Mouse (Mus musculus) lung, adult 2 months (tissue): Measurements from ENCODE around the gene Gm7954. TPM values are rescaled to one million over a fixed set of nuclear protein-coding genes. Genes with fewer than 3 reads are reported as not detected.
"Not testable (repeated sequence)": the region's sequence is repeated elsewhere in the genome, so short reads cannot be mapped to it uniquely, and the experiment has no call there.

Experiments
- DNase-seq: peaks from one replicate; pipeline ENCODE4 v3.0.0; 2022
- H3K4me1 ChIP-seq: fragments of 200-500 bp; 2 replicates; pipeline ENCODE4 v1.6.1; 2011; ENCODE audit warnings: low read length; ENCODE audit not compliant: control insufficient read depth, insufficient read depth
- H3K4me3 ChIP-seq: fragments of 200-500 bp; replicated peaks from 2 replicates; pipeline ENCODE3; 2011; ENCODE audit warnings: low read depth, mild to moderate bottlenecking, control low read depth, low read length; ENCODE audit errors: extremely low read depth
- WGBS: fragments of 180-500 bp; shearing (Covaris S2); methylation state at CpG from one replicate; pipeline ENCODE4 v1.1.7; 2018; 5-methylcytosine and 5-hydroxymethylcytosine counted together
- polyA plus RNA-seq: library from polyadenylated mRNA; depleted of rRNA; stranded (reverse); fragments of >200 nt; gene quantifications from 2 replicates; pipeline ENCODE4 v1.2.3, GENCODE M21; 2012; rRNA removed

Gene Gm7954
- polyA plus RNA-seq, result not detected in 2 replicates

GRCm38 (mm10) chr14:41453418-41453817 lies at the start of gene Gm7954:
Gm7954 (minus strand) TSS chr14:41453518.
- WGBS, result no CpG with 5 or more reads among the region's 2 CpGs
- DNase-seq, H3K4me1 ChIP-seq, H3K4me3 ChIP-seq: not testable (repeated sequence)

- H3K4me1 ChIP-seq, DNase-seq, H3K4me3 ChIP-seq: not testable (repeated sequence)
Measured at GRCm38 (mm10) chr14:41489385-41489784, 36.1 kb upstream of the Gm7954 start, which contains the start of gene Gm3486. Gm3486 (minus strand) TSS chr14:41489485.

DNA sequence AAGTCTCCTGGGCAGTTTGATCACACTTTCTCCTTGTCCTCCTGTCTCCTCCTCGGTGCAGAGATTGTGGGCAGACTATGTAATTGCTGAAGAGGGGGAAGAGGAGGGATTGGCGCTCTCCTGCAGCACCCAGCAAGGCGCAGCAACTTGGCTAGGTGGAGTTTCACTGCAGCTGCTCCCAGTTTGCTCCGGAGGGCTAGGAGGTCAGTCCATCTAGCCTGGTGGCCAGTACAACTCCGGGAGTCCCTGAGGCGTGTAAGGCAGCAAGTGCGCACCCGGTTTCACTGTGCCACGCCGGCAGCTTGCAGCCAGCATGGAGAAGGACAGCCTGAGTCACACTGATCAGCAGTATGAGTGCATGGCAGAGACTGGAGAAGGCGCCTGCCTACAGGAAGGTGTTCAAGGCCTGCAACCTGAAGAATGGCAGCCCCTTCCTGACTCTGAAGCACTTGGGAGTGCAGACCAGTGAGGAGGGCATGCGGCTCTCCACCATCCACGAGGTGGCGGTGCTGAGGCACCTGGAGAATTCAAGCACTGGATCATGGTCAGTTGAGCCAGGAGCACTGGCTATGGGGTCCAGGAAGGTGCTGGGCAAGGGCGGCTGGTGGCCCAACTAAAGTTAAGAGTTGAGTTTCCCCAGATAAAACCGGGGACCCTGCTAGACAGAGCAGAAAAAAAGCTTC lies 27.8 kb downstream of the Gm7954 start:
- 10% methylated on average over 14 of the region's 16 CpGs for WGBS
- not testable (repeated sequence) for DNase-seq, H3K4me3 ChIP-seq, H3K4me1 ChIP-seq

- not testable (repeated sequence) for H3K4me1 ChIP-seq, DNase-seq, H3K4me3 ChIP-seq
- WGBS, result 20% methylated on average over 14 of the region's 14 CpGs
Measured at GRCm38 (mm10) chr14:41424694-41425093, 28.6 kb downstream of the Gm7954 start.

- 80% methylated on average over 1 of the region's 2 CpGs for WGBS
Measured at GRCm38 (mm10) chr14:41408181-41408580, 45.1 kb downstream of the Gm7954 start, which contains the start of gene Gm6482. Gm6482 (minus strand) TSS chr14:41408281.

More at GRCm38 (mm10) chr14:41408181-41408580, 45.1 kb downstream of the Gm7954 start, which contains the start of gene Gm6482:
- H3K4me1 ChIP-seq, DNase-seq, H3K4me3 ChIP-seq: not testable (repeated sequence)

Other genes with a start within 250 kb of the Gm7954 start
- gene Gm2832, start 174.7 kb downstream of the Gm7954 start, polyA plus RNA-seq, result not detected in 2 replicates
- not detected in 2 replicates for gene Gm5798, start 104.9 kb downstream of the Gm7954 start, polyA plus RNA-seq
- not detected in 2 replicates for gene Gm7945, start 67.1 kb downstream of the Gm7954 start, polyA plus RNA-seq
- gene Gm6482, start 45.2 kb downstream of the Gm7954 start, polyA plus RNA-seq, result not detected in 2 replicates
- gene Gm3486, start 36.0 kb upstream of the Gm7954 start, polyA plus RNA-seq, result not detected in 2 replicates
- not detected in 2 replicates for gene Gm7970, start 102.1 kb upstream of the Gm7954 start, polyA plus RNA-seq
- not detected in 2 replicates for gene 1700049E17Rik2, start 119.7 kb upstream of the Gm7954 start, polyA plus RNA-seq
- not detected in 2 replicates for gene Gm3072, start 171.1 kb upstream of the Gm7954 start, polyA plus RNA-seq
- gene Gm3676, start 193.0 kb upstream of the Gm7954 start, polyA plus RNA-seq, result not detected in 2 replicates
- not detected in 2 replicates for gene Gm8068, start 248.4 kb upstream of the Gm7954 start, polyA plus RNA-seq